Mouse (Mus musculus) layer of hippocampus, postnatal 25 days (tissue): Measurements from ENCODE around the gene Prmt3. TPM values are rescaled to one million over a fixed set of nuclear protein-coding genes. Genes with fewer than 3 reads are reported as not detected.

Source experiments
- total RNA-seq, 2 experiments: library from RNA; stranded (reverse); gene quantifications; 2 replicates each; pipeline ENCODE4 v1.2.3; 2021

Prmt3 gene
- total RNA-seq, 2 experiments from 2014 or later = 30.4 to 32.5 TPM

Other genes starting within 250 kb of the Prmt3 start
- gene Dbx1, start 141.5 kb upstream of the Prmt3 start, total RNA-seq = not detected
- 1 to 10 TPM; 9.5 to 9.8 TPM for gene Htatip2, start 19.2 kb upstream of the Prmt3 start, total RNA-seq
- gene Slc6a5, start 131.8 kb downstream of the Prmt3 start, total RNA-seq = under 1 TPM in 1 of 2 experiments, not detected in 1; 0.19 TPM
- 10 to 100 TPM; 50.5 to 50.6 TPM for gene Nell1, start 196.5 kb downstream of the Prmt3 start, total RNA-seq